Mouse (Mus musculus) v-Abl transformed pro-B cells (cell line): ENCODE results near the gene Tox4.

Source experiments
- in situ Hi-C, 2 experiments: fragments of 400-800 bp; cut with MboI; formaldehyde crosslinking; loops; one replicate each; pipeline ENCODE4 v1.15.1; 2025; ENCODE audit not compliant: unreplicated experiment in 2 of 2

Gene Tox4

GRCm38 (mm10) chr14:52310906-52311305 lies 32.0 kb downstream of the Tox4 start:
- in situ Hi-C loops, result no loop called here

GRCm38 (mm10) chr14:52313931-52314807 lies 35.2 kb downstream of the Tox4 start:
- in situ Hi-C loops, result no loop called here

GRCm38 (mm10) chr14:52314808-52315150 lies 35.8 kb downstream of the Tox4 start:
- in situ Hi-C loops, result no loop called here

- in situ Hi-C loops, result no loop called here
Measured at GRCm38 (mm10) chr14:52315283-52315780, 36.4 kb downstream of the Tox4 start.

- in situ Hi-C loops, result no loop called here
Measured at GRCm38 (mm10) chr14:52315792-52316440, 37.0 kb downstream of the Tox4 start.

- in situ Hi-C loops, result no loop called here
Measured at GRCm38 (mm10) chr14:52316441-52317225, 37.7 kb downstream of the Tox4 start.

- in situ Hi-C loops, result no loop called here
Measured at GRCm38 (mm10) chr14:52319361-52319760, 40.4 kb downstream of the Tox4 start.

GRCm38 (mm10) chr14:52325890-52326289 lies 46.9 kb downstream of the Tox4 start:
- in situ Hi-C loops, result loop anchor here (25.0 kb wide), 2 partner anchors 564 to 1214 kb away; partner anchors contain the start of genes Ang4 (in 1 of the 2), Eddm3b (in 1 of the 2) and Rnase6 (in 1 of the 2)

GRCm38 (mm10) chr14:52327375-52327901 lies 48.5 kb downstream of the Tox4 start:
- in situ Hi-C loops, result loop anchor here (25.0 kb wide), 2 partner anchors 565 to 1215 kb away; partner anchors contain the start of genes Ang4 (in 1 of the 2), Eddm3b (in 1 of the 2) and Rnase6 (in 1 of the 2)

- in situ Hi-C loops, result loop anchor here (25.0 kb wide), 2 partner anchors 566 to 1216 kb away; partner anchors contain the start of genes Ang4 (in 1 of the 2), Eddm3b (in 1 of the 2) and Rnase6 (in 1 of the 2)
Measured at GRCm38 (mm10) chr14:52327910-52328812, 49.2 kb downstream of the Tox4 start, which contains the start of gene Sall2. TSS of gene Sall2 (minus strand) at chr14:52328762.

GRCm38 (mm10) chr14:52331069-52331750 lies 52.3 kb downstream of the Tox4 start:
- in situ Hi-C loops, result loop anchor here (5.0 to 25.0 kb wide), 5 partner anchors 34 to 1219 kb away; partner anchors contain the start of genes Ang4 (in 2 of the 2), Eddm3b (in 1 of the 2), Rnase6 (in 1 of the 2) and Zfp219 (in 1 of the 2)

GRCm38 (mm10) chr14:52332171-52332570 lies 53.2 kb downstream of the Tox4 start:
- in situ Hi-C loops, result loop anchor here (5.0 to 25.0 kb wide), 5 partner anchors 35 to 1220 kb away; partner anchors contain the start of genes Ang4 (in 2 of the 2), Eddm3b (in 1 of the 2), Rnase6 (in 1 of the 2) and Zfp219 (in 1 of the 2)

- in situ Hi-C loops, result loop anchor here (5.0 to 25.0 kb wide), 6 partner anchors 217 to 1227 kb away; partner anchors contain the start of genes Ang4 (in 2 of the 2), Eddm3b (in 1 of the 2), Rnase6 (in 1 of the 2) and Zfp219 (in 1 of the 2)
Measured at GRCm38 (mm10) chr14:52338751-52339511, 60.0 kb downstream of the Tox4 start.

- in situ Hi-C loops, result loop anchor here (5.0 to 25.0 kb wide), 6 partner anchors 217 to 1227 kb away; partner anchors contain the start of genes Ang4 (in 2 of the 2), Eddm3b (in 1 of the 2), Rnase6 (in 1 of the 2) and Zfp219 (in 1 of the 2)
Measured at GRCm38 (mm10) chr14:52339512-52339852, 60.5 kb downstream of the Tox4 start.
